Mouse (Mus musculus) cortical plate, adult 2 months (tissue): ENCODE data around the gene AC161166.1.

Experiments used
- CTCF ChIP-seq: fragments of 200-500 bp; IDR thresholded peaks from 2 replicates; pipeline ENCODE4 v1.5.1; 2011; ENCODE audit warnings: mild to moderate bottlenecking, control low read depth, low read length; ENCODE audit not compliant: insufficient read depth; ENCODE audit errors: extremely low read depth
- POLR2A ChIP-seq: fragments of 200-500 bp; IDR thresholded peaks from 2 replicates; pipeline ENCODE4 v1.6.1; 2011; ENCODE audit warnings: mild to moderate bottlenecking, low read length, control low read depth; ENCODE audit not compliant: insufficient read depth; ENCODE audit errors: extremely low read depth

- TF ChIP-seq CTCF (no peak), POLR2A (no peak)
Observed at GRCm38 (mm10) chr7:24478911-24479310, 33.3 kb downstream of the AC161166.1 start.
